Mouse (Mus musculus) bone marrow macrophage, adult 2 months (primary cell): ENCODE data around the gene Nbeal2. TPM values are rescaled to one million over a fixed set of nuclear protein-coding genes. Genes with fewer than 3 reads are reported as not detected.
"Not testable (repeated sequence)": the region's sequence is repeated elsewhere in the genome, so short reads cannot be mapped to it uniquely, and the experiment has no call there.

Experiments
- H3K27ac ChIP-seq: 2 replicates; pipeline ENCODE4 v1.5.1; 2012; ENCODE audit warnings: low read depth, low read length; ENCODE audit not compliant: insufficient read depth
- H3K4me1 ChIP-seq: 2 replicates; pipeline ENCODE4 v1.6.1; 2012; ENCODE audit warnings: low read length; ENCODE audit not compliant: control insufficient read depth, insufficient read depth
- H3K4me3 ChIP-seq: 2 replicates; pipeline ENCODE4 v1.5.1; 2012; ENCODE audit warnings: mild to moderate bottlenecking, low read length, moderate library complexity; ENCODE audit not compliant: insufficient read depth
- CTCF ChIP-seq: IDR thresholded peaks from 2 replicates; pipeline ENCODE4 v1.5.1; 2012; ENCODE audit warnings: low read depth, mild to moderate bottlenecking, low read length, moderate library complexity
- POLR2A ChIP-seq: IDR thresholded peaks from 2 replicates; pipeline ENCODE4 v1.6.1; 2012; ENCODE audit warnings: mild to moderate bottlenecking, low read depth, low read length, borderline replicate concordance
- polyA plus RNA-seq: library from polyadenylated mRNA; stranded (reverse); fragments of >200 nt; gene quantifications from 2 replicates; pipeline ENCODE4 v1.2.4, GENCODE M21; 2012; ENCODE audit not compliant: missing spikeins, insufficient read depth, insufficient read length

The Nbeal2 gene
- polyA plus RNA-seq, 1 experiment, result 51.9 TPM

DNA sequence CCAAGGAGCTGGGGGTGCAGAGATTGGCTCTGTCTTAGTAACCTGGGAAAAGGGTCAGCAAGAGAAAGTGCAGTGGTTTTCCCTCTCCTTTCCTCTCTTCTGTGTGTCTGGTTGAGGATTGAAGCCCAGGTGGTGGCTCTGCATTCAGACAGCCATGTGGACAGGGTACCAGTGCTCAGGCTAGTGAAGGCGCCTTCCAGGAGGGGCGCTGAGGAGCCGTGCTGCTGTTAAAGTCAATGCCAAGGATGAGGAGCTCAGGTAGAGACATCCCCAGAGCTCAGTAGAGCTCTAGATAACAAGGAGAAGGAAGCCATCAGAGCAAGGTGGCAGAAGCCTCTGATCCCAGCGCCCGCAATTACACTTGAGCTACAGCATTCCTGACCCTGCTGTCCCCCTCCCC is 33.1 kb upstream of the Nbeal2 start:
- Histone ChIP-seq H3K4me1 (peaks cover 48% of the 10 kb centered on the region), H3K4me3 (no peak overlapping the region), H3K27ac (no peak overlapping the region)
- TF ChIP-seq POLR2A, result no peak
- TF ChIP-seq CTCF, result no peak

DNA sequence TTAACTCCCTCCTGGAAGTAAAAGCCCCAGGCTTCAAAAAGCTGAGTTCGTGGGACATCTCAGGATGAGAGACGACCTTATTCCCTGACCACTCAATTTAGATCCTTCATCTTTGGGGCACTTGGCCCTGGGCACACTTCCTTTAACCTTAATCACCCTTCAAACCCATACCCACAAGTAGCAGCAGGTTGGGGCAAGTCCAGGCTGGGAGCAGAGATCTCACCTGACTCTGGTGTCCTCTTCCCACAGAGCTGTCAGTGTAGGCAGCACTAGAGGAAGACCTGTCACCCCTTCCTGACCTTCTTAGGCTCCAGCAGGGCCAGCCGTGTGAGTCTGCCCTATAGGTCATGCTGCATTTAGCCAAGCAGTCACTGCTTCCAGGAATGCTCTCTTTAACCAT is 32.5 kb upstream of the Nbeal2 start:
- TF ChIP-seq POLR2A, result no peak
- Histone ChIP-seq H3K4me1 (peaks cover 53% of the 10 kb centered on the region), H3K27ac (no peak overlapping the region), H3K4me3 (no peak overlapping the region)

DNA sequence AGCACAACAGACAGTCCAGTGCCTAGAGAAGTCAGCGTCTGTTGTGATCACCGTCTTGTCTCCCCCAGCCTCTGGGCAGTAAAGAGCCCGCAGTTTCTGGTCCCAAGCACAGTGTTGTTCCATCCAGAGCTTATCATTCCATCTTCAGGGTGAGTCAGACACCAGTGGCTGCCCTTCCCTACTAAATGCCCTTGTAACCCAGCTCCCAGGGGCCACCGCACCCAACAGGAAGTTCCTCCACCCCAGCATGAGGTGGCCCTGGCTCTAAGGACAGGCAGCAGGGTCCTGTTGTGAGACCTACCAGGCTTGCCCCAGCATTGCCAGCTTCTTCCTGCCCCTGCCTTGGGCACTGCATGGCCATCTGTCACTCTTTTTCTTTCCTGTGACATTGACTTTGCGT is 31.6 kb upstream of the Nbeal2 start:
- Histone ChIP-seq H3K27ac (peak overlapping the region; percentile 59), H3K4me1 (peaks cover 62% of the 10 kb centered on the region), H3K4me3 (peak overlapping the region; percentile 24)
- TF ChIP-seq CTCF, result no peak
- TF ChIP-seq POLR2A, result no peak

DNA sequence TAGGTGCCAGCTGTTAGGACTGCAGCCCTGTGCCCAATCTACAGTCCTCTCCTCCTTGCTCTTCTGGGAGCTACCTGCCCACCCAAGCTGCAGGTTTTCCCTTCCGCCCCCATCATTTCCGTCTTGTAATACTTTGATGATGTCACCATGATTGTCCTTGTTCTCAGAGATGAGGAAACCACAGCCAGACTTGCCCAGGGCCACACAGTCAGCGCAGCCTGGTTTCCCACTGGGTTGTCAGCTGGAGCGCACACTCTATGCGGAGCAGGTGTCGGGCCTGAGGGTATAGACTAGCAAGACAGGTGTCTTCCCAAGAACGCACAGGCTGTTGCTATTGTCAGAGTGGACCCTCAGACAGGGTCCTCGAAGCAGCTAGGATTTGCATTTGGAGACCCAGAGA is 31.2 kb upstream of the Nbeal2 start:
- peaks cover 62% of the 10 kb centered on the region for H3K4me1 ChIP-seq
- peak overlapping the region; percentile 59 for H3K27ac ChIP-seq

DNA sequence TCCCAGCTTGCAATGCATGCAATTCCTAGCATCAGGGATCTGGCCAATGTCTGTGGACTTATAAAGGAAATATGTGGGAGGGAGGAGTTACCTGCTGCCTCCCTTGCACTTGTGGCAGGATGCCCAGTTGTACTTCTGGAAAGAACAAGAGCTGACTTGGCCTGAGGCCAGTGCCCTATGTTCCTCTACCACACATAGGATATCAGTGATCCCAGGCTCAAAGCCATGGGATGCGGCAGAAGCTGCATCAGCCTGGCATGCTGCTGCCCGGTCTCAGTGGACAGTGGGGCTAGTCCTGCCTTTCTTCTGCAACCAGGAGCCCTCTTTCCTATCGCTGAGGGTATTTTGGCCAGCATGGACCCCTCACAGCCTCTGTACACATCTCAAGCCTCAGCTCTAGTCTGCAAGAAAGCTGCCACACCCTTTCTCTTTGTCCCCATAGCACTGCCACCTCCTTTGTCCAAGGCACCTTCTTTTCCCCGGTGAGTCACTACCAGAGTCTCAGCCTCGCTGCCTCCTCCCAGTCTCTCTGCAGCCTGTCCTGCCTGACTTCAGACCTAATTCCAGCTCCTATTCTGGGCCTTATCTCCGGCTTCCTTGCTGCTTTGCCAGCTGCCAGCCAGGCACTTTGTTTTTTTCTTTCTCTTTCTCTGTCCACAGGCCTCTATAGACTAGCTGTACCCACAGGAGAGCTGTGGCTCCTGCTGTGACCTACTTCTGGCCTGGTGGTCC is 30.3 kb upstream of the Nbeal2 start:
- no peak overlapping the region for H3K27ac ChIP-seq
- H3K4me3 ChIP-seq, result no peak overlapping the region
- no peak for TF ChIP-seq POLR2A
- no peak for TF ChIP-seq CTCF
- H3K4me1 ChIP-seq, result peaks cover 68% of the 10 kb centered on the region

More for the DNA sequence above, 31.2 kb upstream of the Nbeal2 start:
- TF ChIP-seq POLR2A (no peak), CTCF (no peak)
- peak overlapping the region; percentile 24 for H3K4me3 ChIP-seq

DNA sequence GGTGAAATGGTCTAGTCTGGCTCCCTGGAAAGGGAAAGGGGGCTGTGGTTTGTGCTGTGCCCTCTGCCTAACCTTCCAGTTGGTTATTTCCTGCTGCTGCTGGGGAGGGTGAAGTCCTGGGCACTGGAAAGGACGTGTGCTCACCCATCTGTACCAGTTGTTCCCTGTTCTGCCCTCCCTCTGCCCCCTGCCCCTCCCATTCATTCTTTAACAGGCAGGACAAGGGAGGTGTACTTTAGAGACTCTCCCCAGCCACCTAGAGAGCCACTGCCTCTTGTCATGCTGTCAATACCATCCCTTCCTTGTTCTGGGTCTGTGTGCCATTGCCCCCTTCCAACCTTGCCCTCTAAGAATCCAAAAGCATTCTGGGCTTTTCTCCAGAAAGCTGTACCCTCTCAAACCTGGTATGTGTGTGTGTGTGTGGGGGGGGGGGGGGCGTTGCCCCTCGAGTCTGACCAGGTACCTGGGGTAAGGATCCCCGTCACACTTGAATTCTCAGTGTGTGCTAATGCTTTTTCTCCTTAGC is 29.7 kb upstream of the Nbeal2 start:
- TF ChIP-seq POLR2A, result no peak
- no peak for TF ChIP-seq CTCF
- Histone ChIP-seq H3K4me3 (no peak overlapping the region), H3K4me1 (peaks cover 74% of the 10 kb centered on the region), H3K27ac (0 out of 2 replicates have a peak overlapping the region, but pooled peaks have one; percentile 43)

DNA sequence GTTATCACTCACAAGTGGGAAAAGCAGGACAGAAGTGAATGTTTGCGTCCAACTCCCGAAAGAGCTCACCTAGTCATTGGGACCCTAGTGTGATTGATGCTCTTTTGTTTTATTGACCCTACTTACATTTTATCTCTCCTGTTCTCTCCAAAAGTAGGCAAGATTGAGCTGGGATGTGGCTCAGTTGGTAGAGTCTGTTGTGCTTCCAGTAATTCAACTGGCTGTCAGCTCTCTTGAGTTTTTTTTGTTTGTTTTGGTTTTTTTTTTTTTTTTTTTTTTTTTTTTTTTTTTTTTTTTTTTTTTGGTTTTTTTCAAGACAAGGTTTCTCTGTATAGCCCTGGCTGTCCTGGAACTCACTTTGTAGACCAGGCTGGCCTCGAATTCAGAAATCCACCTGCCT is 28.7 kb upstream of the Nbeal2 start:
- Histone ChIP-seq H3K4me1 (peaks cover 81% of the 10 kb centered on the region), H3K27ac (peak overlapping the region; percentile 79)
- H3K4me3 ChIP-seq, result not testable (repeated sequence)

DNA sequence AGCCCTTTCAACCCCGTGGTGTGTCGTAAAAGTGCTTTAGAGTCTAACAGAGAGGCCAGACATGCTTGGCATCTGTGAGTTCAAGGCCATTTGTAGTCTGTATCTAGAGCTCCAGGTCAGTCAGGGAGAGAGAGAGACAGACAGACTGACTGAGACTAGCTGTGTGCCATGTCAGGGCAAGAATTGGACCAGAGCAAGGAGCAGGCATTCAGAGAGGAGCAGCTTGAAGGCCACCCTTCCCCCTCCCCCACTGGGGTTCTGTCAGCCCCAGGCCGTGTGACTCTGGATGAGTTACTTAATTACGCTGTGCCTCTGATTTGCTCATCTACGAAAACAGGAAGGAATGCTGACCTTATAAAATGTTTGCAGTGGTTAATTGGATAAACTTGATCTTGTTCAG is 28.3 kb upstream of the Nbeal2 start:
- H3K27ac ChIP-seq, result peak overlapping the region; percentile 79
- H3K4me3 ChIP-seq, result no peak overlapping the region
- H3K4me1 ChIP-seq, result peaks cover 85% of the 10 kb centered on the region
- no peak for TF ChIP-seq CTCF

DNA sequence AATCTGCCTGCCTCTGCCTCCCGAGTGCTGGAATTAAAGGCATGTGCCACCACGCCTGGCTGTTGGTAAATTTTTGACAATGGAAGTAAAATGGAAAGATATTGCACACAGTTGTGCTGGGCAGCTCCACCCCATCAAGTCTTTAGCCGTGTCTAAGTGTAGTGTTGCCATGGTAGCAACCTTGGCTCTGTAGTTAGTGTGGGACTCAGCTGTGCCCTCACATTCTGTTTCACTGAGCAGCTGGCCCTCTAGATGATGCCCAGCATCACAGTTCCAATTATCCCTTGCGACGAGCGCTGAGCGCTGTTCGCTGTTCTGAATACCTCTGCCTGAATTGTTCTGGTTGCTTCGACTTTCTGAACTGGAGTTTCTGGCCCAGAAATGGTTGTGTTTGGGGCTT is 27.9 kb upstream of the Nbeal2 start:
- H3K27ac ChIP-seq, result peak overlapping the region; percentile 75
- TF ChIP-seq CTCF (no peak), POLR2A (no peak)
- peaks cover 86% of the 10 kb centered on the region for H3K4me1 ChIP-seq
- no peak overlapping the region for H3K4me3 ChIP-seq

DNA sequence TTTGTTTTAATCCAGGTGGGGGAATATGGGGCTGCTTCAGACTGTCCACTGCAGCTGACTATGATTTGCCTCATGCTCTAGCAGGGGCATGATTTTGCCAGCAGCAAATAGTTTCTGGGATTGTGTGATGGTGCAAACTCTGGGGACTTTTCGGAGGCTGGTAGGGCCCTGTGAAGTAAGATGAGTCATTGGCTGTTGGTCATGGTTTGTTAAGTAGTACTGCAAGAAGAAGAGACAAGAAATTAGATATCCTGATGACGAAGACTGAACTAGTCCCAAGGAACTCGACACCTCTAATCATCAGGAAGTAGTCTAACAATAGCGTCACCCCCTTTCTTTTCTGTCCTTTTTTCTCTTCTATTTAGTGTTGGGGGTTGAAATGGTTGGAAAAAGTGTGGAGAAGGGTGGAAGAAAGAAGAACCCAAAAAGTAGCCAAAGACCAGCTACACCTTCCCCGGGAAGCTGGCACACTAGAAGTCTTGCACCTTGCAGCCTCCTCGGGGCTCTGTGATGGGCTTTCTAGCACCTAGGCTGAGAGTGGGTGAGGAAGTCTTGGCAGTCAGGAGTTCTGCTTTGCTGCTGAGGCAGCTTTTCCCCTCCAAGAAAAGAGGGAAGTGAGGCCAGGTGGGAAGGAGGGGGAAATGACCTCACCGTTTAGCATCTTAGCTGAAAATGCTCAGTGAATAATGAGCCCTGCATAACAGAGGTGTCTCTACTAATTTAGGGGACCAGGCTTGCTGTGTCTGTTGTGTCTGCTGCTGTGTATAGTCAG is 27.0 kb upstream of the Nbeal2 start:
- 0 out of 2 replicates have a peak overlapping the region, but pooled peaks have one; percentile 3 for H3K4me3 ChIP-seq
- peaks cover 80% of the 10 kb centered on the region for H3K4me1 ChIP-seq
- peak overlapping the region; percentile 75 for H3K27ac ChIP-seq
- TF ChIP-seq POLR2A, result no peak
- no peak for TF ChIP-seq CTCF

DNA sequence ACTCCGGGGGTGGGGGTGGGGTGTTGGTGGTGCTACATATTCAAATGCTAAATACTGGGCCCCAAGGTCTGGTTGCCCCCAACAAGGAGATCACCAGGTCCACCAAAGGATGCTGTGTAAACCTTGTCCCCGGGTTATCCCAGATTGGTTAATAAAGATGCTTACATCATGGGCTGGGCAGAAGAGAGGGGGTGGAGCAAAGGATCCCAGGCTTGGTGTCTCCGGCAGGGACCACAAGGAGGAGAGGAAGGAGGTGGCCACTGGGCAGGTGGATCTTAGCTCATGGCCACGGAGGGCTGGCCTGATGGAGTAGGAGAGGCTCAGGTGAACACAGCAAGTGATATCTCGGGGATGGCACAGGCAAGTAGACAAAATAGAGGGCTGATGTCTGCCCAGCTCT is 24.9 kb upstream of the Nbeal2 start:
- H3K4me1 ChIP-seq, result peaks cover 74% of the 10 kb centered on the region
- H3K27ac ChIP-seq, result no peak overlapping the region
- no peak overlapping the region for H3K4me3 ChIP-seq
- TF ChIP-seq CTCF (no peak), POLR2A (no peak)
